Mouse (Mus musculus): Measurements from ENCODE around the gene Atp8a1. TPM values are rescaled to one million over a fixed set of nuclear protein-coding genes. Genes with fewer than 3 reads are reported as not detected.

The Atp8a1 gene
- total RNA-seq, 2 experiments from 2014 or later: 171 to 190 TPM

DNA sequence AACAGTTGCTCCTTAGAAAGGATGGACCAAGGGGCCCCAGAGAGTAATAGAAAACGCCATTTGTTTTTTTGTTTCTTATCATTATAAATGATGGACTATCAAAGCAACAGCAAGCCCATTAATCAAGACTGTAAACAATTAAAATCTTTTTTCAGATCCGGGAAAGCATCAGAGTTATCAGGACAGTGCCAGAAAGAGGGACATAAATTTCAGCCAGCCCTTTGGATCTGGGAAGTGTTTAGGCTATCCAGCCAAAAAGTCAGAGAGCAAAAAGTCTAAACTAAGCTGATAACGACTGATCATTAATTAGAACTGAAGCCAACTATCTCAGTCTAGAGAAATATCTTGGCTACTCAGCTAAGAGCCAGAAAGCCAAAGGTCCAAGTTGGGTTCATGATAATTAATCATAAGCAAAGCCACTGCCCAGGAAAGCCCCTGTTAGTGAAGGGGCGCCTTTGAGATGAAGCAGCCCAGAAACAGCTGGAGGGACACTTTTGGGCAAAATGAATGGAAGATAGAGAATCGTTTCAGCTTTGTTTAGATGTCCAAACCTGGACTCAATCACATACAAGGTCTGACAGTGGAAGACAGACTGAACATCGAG lies 274.6 kb downstream of the Atp8a1 start:
- Histone ChIP-seq H3K4me3 (no peak overlapping the region), H3K27ac (no peak overlapping the region)
- no peak for DNase-seq (ENCODE audit: extremely low spot score in 1 of 2, low spot score in 2 of 2)
- TF ChIP-seq CTCF (IDR thresholded peaks at IDR 0.05): no peak
- intact Hi-C loops (cut with DNase I): no loop called here

Small RNAs within 50 kb of the gene (microRNA-seq; reads per million reads assigned to microRNA genes)
- gene Gm23617: 0 reads per million in 2 experiments

Other genes starting within 250 kb of the Atp8a1 start
- gene Shisa3, start 239.6 kb downstream of the Atp8a1 start, total RNA-seq (2021): 1 to 10 TPM in 1 of 2 experiments, under 1 TPM in 1; 0.87 to 1.1 TPM
- not detected for gene Gm5108, start 94.2 kb upstream of the Atp8a1 start, total RNA-seq (2021)
- gene Gm21905, start 99.0 kb upstream of the Atp8a1 start, total RNA-seq (2021): not detected
- gene Grxcr1, start 184.4 kb upstream of the Atp8a1 start, total RNA-seq (2021): not detected

All from left cerebral cortex, adult 2 months (tissue).